21 mouse cellular contexts compared by ENCODE assay signal in genomic region chr17:30932836-30933235, GRCm38 (mm10). TPM values are rescaled to one million over a fixed set of nuclear protein-coding genes. Genes with fewer than 3 reads are reported as not detected.
"Had no signal": no experiment of that assay in that cellular context is flagged by ENCODE, and none has a peak within 500 bp of the region (broad histone marks: within the 10 kb centered on the region; RNA-seq: fewer than 3 reads in every experiment).

No protein-coding gene starts in this region.

- H3K9me3 ChIP-seq: liver, embryonic 13.5 days; liver, embryonic 15.5 days; midbrain, embryonic 12.5 days; neural tube, embryonic 13.5 days; stomach, embryonic 15.5 days had no signal

- H3K36me3 ChIP-seq: liver, embryonic 13.5 days; liver, embryonic 15.5 days; midbrain, embryonic 12.5 days; neural tube, embryonic 13.5 days; stomach, embryonic 15.5 days had no signal

- DNase-seq: liver, embryonic 13.5 days; lung, adult 18-20 months; lung, embryonic 14.5 days; lung, postnatal 10 days; midbrain, embryonic 14.5 days; right cerebral cortex, postnatal 14 days; thymus, adult 2 months; thymus, postnatal 25 days; thymus, postnatal 4 days had no signal

- H3K4me2 ChIP-seq: liver, embryonic 13.5 days; liver, embryonic 15.5 days; lung, embryonic 14.5 days; midbrain, embryonic 12.5 days; neural tube, embryonic 13.5 days; stomach, embryonic 15.5 days had no signal

- H3K4me1 ChIP-seq: liver, embryonic 15.5 days; stomach, embryonic 15.5 days had no signal

- H3K9ac ChIP-seq: liver, embryonic 13.5 days; liver, embryonic 15.5 days; lung, embryonic 14.5 days; midbrain, embryonic 12.5 days; neural tube, embryonic 13.5 days; stomach, embryonic 15.5 days had no signal

- H3K27ac ChIP-seq: liver, embryonic 13.5 days; liver, embryonic 15.5 days; midbrain, embryonic 12.5 days; neural tube, embryonic 13.5 days; stomach, embryonic 15.5 days; stomach, postnatal 0 days had no signal

- H3K4me3 ChIP-seq: liver, embryonic 13.5 days; liver, embryonic 15.5 days; midbrain, embryonic 12.5 days; neural tube, embryonic 13.5 days; stomach, embryonic 15.5 days had no signal

- H3K27me3 ChIP-seq: liver, embryonic 13.5 days; liver, embryonic 15.5 days; midbrain, embryonic 12.5 days; neural tube, embryonic 13.5 days; stomach, embryonic 15.5 days had no signal

RNA-seq across cellular contexts. Expression of gene Umodl1, which starts 21.6 kb away (rescaled TPM):
- total RNA-seq: megakaryocyte, adult 5-6 weeks; megakaryocyte-erythroid progenitor cell, adult 5-6 weeks; monocyte, adult 5-6 weeks; neutrophil, adult 5-6 weeks had no signal
- polyA plus RNA-seq: lung, embryonic 14.5 days; midbrain, embryonic 12.5 days; midbrain, embryonic 14.5 days; neural tube, embryonic 11.5 days; neural tube, embryonic 13.5 days; spleen, adult 2 months; stomach, embryonic 15.5 days; stomach, postnatal 0 days; urinary bladder, adult 2 months had no signal

RNA-seq across cellular contexts. Expression of gene Glp1r, which starts 31.2 kb away (rescaled TPM):
- total RNA-seq: megakaryocyte, adult 5-6 weeks; megakaryocyte-erythroid progenitor cell, adult 5-6 weeks; monocyte, adult 5-6 weeks; neutrophil, adult 5-6 weeks had no signal
- polyA plus RNA-seq: liver, embryonic 13.5 days; liver, embryonic 15.5 days had no signal
